Mouse (Mus musculus): ENCODE results near the gene Cxcl14. TPM values are rescaled to one million over a fixed set of nuclear protein-coding genes. Genes with fewer than 3 reads are reported as not detected.

The Cxcl14 gene
- total and polyA plus RNA-seq, 3 experiments = not detected

DNA sequence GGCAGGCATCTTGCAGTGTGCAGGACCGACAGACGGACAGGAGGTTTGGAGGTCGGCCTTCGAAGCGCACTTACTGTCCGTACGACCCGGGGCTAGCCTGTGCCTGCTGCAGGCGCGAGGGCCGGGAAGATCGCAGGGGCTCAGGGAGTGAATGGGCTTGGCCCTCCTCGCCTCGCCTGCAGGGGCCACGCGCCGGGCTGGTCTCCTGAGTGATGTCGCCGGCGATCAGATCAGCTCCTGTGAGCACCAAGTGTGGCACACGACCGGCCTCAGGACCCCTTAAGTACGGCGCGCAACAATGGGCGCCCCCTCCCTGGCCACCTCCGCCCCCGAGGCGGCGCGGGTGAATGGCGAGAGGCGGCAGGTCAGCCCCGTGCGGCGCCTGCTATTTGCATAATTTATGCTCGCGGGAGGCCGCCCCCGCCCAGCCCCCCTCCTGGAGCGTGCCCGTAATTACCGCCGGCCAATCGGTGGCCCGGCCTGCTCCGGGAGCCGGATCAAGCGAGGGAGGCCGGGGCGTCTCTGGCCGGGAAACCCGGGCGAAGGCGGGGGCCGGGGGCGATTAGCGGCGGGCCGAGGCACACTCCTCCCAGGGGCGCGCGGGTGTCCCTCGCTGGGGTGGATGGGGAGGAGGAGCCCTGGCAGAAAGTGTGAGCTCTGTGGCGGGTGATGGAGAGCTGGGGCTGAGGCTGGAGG lies 44.3 kb downstream of the Cxcl14 start, which contains the start of gene Neurog1:
Neurog1 (minus strand) TSS at position 240 of the 696 bp plus-strand sequence.
- H3K4me2 ChIP-seq (ENCODE audit: insufficient read depth, low read depth, poor library complexity, severe bottlenecking) = peak within 1 kb of the TSS; percentile 18

DNA sequence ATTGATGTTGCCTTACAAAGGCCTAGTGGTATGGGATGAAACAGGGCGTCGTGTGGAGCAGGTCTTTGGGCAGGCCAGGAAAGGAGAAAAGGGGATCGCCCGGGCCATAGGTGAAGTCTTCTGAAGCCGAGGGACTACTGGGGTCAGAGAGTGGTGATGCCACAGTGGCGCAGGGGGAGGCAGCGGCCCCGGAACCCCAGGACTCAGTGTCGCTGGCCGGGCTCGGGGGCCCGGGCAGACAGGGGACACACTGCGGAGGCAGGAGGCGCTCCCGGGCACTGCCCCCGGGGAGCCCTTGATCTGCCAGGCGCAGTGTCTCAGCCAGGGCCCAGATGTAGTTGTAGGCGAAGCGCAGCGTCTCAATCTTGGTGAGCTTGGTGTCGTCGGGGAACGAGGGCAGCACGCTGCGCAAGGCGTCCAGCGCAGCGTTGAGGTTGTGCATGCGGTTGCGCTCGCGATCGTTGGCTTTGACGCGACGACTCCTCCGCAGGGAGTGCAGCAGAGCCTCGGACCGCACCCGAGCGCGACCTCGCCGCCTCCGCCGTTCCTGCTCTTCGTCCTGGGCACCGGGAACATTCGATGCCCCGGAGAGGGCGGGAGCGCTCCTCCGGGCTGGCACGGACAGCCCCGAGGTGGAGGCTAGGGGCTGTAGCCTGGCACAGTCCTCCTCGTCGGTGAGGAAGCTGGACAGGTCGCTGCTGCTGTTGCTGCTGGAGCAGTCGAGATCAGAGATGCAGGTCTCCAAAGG lies 45.0 kb downstream of the Cxcl14 start:
- TF ChIP-seq RAD21 (IDR thresholded peaks at IDR 0.05; ENCODE audit: low read depth, low read length) (no peak), UBTF (IDR thresholded peaks at IDR 0.05; ENCODE audit: low read depth, low read length) (no peak), JUN (IDR thresholded peaks at IDR 0.05; ENCODE audit: insufficient read depth, low read depth, low read length) (no peak), EP300 (IDR thresholded peaks at IDR 0.05; ENCODE audit: low read length) (no peak), RCOR1 (conservative IDR thresholded peaks at IDR 0.05; ENCODE audit: low read depth, low read length) (no peak), USF1 (IDR thresholded peaks at IDR 0.05; ENCODE audit: low read depth, low read length) (no peak), NRF1 (IDR thresholded peaks at IDR 0.05; ENCODE audit: low read depth, low read length) (no peak), ZC3H11A (IDR thresholded peaks at IDR 0.05; ENCODE audit: low read depth, low read length) (no peak), MXI1 (IDR thresholded peaks at IDR 0.05; ENCODE audit: low read depth, low read length) (no peak), CTCF (conservative IDR thresholded peaks at IDR 0.05 in 1 of 2, IDR thresholded peaks at IDR 0.05 in 1 of 2; ENCODE audit: low read depth in 2 of 2, low read length in 2 of 2) (no peak), MYC (IDR thresholded peaks at IDR 0.05; ENCODE audit: low read depth, low read length) (no peak), E2F4 (IDR thresholded peaks at IDR 0.05; ENCODE audit: insufficient replicate concordance, low read depth, low read length) (no peak), ETS1 (conservative IDR thresholded peaks at IDR 0.05; ENCODE audit: low read depth, low read length) (no peak), KAT2A (IDR thresholded peaks at IDR 0.05; ENCODE audit: insufficient replicate concordance, low read length) (no peak), ZKSCAN1 (IDR thresholded peaks at IDR 0.05; ENCODE audit: borderline replicate concordance, low read depth, low read length) (no peak), NELFE (IDR thresholded peaks at IDR 0.05; ENCODE audit: low read depth, low read length) (no peak), ZNF384 (IDR thresholded peaks at IDR 0.05; ENCODE audit: low read depth, low read length) (no peak), ELF1 (IDR thresholded peaks at IDR 0.05; ENCODE audit: low read depth, low read length) (no peak), POLR2AphosphoS2 (IDR thresholded peaks at IDR 0.05; ENCODE audit: low read depth, low read length) (no peak), ZMIZ1 (IDR thresholded peaks at IDR 0.05; ENCODE audit: low read depth, low read length) (no peak)
- Histone ChIP-seq H3K4me1 (ENCODE audit: control insufficient read depth in 1 of 2, insufficient read depth in 2 of 2) (peaks cover 9 to 10% of the 10 kb centered on the region in 2 experiments), H3K9ac (ENCODE audit: insufficient read depth, low read depth) (no peak overlapping the region), H3K27me3 (replicated peaks) (peaks cover 94% of the 10 kb centered on the region), H3K27ac (ENCODE audit: insufficient read depth, low read depth) (no peak overlapping the region), H3K9me3 (replicated peaks; ENCODE audit: low read length) (peaks cover 6% of the 10 kb centered on the region), H3K79me2 (replicated peaks; ENCODE audit: control insufficient read depth, extremely low read depth, insufficient read depth, poor library complexity, severe bottlenecking) (no peaks in the 10 kb centered on the region), H3K36me3 (replicated peaks in 1 of 2; ENCODE audit: control insufficient read depth in 1 of 2, insufficient read depth in 1 of 2, low read length in 1 of 2) (no peaks in the 10 kb centered on the region), H3K4me2 (ENCODE audit: insufficient read depth, low read depth, poor library complexity, severe bottlenecking) (no peak overlapping the region), H3K4me3 (replicated peaks in 1 of 3; ENCODE audit: low read depth in 2 of 3, low read length in 2 of 3, poor library complexity in 1 of 3) (peak overlapping the region in 1 of 3 experiments; percentile 47)
- no peak for DNase-seq (ENCODE audit: extremely low read depth)
- in situ Hi-C loops (cut with MboI; ENCODE audit: low pct_ligation_motif_present, low pct_unique_long_range_greater_than_20kb, low sequenced_read_pairs) = loop anchor here (5.0 kb wide), 1 partner anchor 49 kb away; no protein-coding TSS in a partner anchor
- dilution Hi-C loops (cut with MboI; ENCODE audit: extremely low pct_ligation_motif_present, extremely low pct_unique_long_range_greater_than_20kb, low sequenced_read_pairs) = no loop called here

More for the DNA sequence above, 44.3 kb downstream of the Cxcl14 start, which contains the start of gene Neurog1:
- Histone ChIP-seq H3K9me3 (replicated peaks; ENCODE audit: low read length) (peaks cover 6% of the 10 kb centered on the region), H3K36me3 (replicated peaks in 1 of 2; ENCODE audit: control insufficient read depth in 1 of 2, insufficient read depth in 1 of 2, low read length in 1 of 2) (no peaks in the 10 kb centered on the region), H3K79me2 (replicated peaks; ENCODE audit: control insufficient read depth, extremely low read depth, insufficient read depth, poor library complexity, severe bottlenecking) (no peaks in the 10 kb centered on the region), H3K4me1 (ENCODE audit: control insufficient read depth in 1 of 2, insufficient read depth in 2 of 2) (peaks cover 9 to 10% of the 10 kb centered on the region in 2 experiments), H3K27ac (ENCODE audit: insufficient read depth, low read depth) (no peak within 1 kb of the TSS), H3K9ac (ENCODE audit: insufficient read depth, low read depth) (no peak within 1 kb of the TSS), H3K4me3 (replicated peaks in 1 of 3; ENCODE audit: low read depth in 2 of 3, low read length in 2 of 3, poor library complexity in 1 of 3) (peak within 1 kb of the TSS in 2 of 3 experiments; percentile 15 to 47), H3K27me3 (replicated peaks) (peaks cover 91% of the 10 kb centered on the region)
- no peak for DNase-seq (ENCODE audit: extremely low read depth)
- in situ Hi-C loops (cut with MboI; ENCODE audit: low pct_ligation_motif_present, low pct_unique_long_range_greater_than_20kb, low sequenced_read_pairs) = loop anchor here (5.0 kb wide), 1 partner anchor 50 kb away; no protein-coding TSS in a partner anchor
- TF ChIP-seq MAZ (IDR thresholded peaks at IDR 0.05; ENCODE audit: low read depth, low read length) = peak; percentile 72
- TF ChIP-seq SIN3A (IDR thresholded peaks at IDR 0.05; ENCODE audit: low read length) = no peak
- TF ChIP-seq IRF4 (IDR thresholded peaks at IDR 0.05; ENCODE audit: low read depth, low read length) = 0 out of 2 replicates have a peak, but pooled peaks have one; percentile 16
- TF ChIP-seq MEF2A (IDR thresholded peaks at IDR 0.05; ENCODE audit: borderline replicate concordance, low read depth, low read length) = 0 out of 2 replicates have a peak, but pooled peaks have one; percentile 16
- peak; percentile 88 for TF ChIP-seq BHLHE40 (IDR thresholded peaks at IDR 0.05; ENCODE audit: low read depth, low read length)
- dilution Hi-C loops (cut with MboI; ENCODE audit: extremely low pct_ligation_motif_present, extremely low pct_unique_long_range_greater_than_20kb, low sequenced_read_pairs) = no loop called here

All from CH12.LX (cell line).